Mouse (Mus musculus): ENCODE results near the gene Cldn3. TPM values are rescaled to one million over a fixed set of nuclear protein-coding genes. Genes with fewer than 3 reads are reported as not detected.
A peak's percentile ranks its signal among the peaks of the same experiment; 100 is the strongest.
"Not testable (repeated sequence)": the region's sequence is repeated elsewhere in the genome, so short reads cannot be mapped to it uniquely, and the experiment has no call there.

Gene Cldn3
- 6.3 and 7.6 TPM in 2 replicates for polyA plus RNA-seq (2016; fragmentation: Nextera tagmentation; extraction: Ambion mirVana)

GRCm38 (mm10) chr5:134985633-134986297 lies at the start of gene Cldn3:
Cldn3 (plus strand) TSS chr5:134986214.
- 0 out of 2 replicates have a peak within 1 kb of the TSS, but pooled peaks have one; percentile 4 for H3K9ac ChIP-seq
- no peaks in the 10 kb centered on the region for H3K36me3 ChIP-seq (replicated peaks)
- H3K27me3 ChIP-seq = peaks cover 65% of the 10 kb centered on the region
- H3K4me2 ChIP-seq = peak within 1 kb of the TSS; percentile 44
- ATAC-seq (ENCODE audit: low FRiP score) = 0 out of 2 replicates have a peak, but pooled peaks have one; percentile 33
- no peaks in the 10 kb centered on the region for H3K9me3 ChIP-seq
- 2% methylated on average over 25 of the region's 25 CpGs for WGBS
- H3K4me1 ChIP-seq = peaks cover 33% of the 10 kb centered on the region
- 0 out of 2 replicates have a peak within 1 kb of the TSS, but pooled peaks have one; percentile 1 for H3K27ac ChIP-seq
- peak within 1 kb of the TSS; percentile 25 for H3K4me3 ChIP-seq (replicated peaks)

- no peak overlapping the region for H3K27ac ChIP-seq
Measured at GRCm38 (mm10) chr5:134936626-134937185, 49.3 kb upstream of the Cldn3 start.

GRCm38 (mm10) chr5:134939069-134939468 lies 46.9 kb upstream of the Cldn3 start:
- H3K4me3 ChIP-seq (replicated peaks) = no peak overlapping the region
- WGBS = 79% methylated on average over 3 of the region's 3 CpGs
- no peaks in the 10 kb centered on the region for H3K9me3 ChIP-seq
- no peak overlapping the region for H3K9ac ChIP-seq
- no peaks in the 10 kb centered on the region for H3K4me1 ChIP-seq
- 0 out of 2 replicates have a peak, but pooled peaks cover 4% of the 10 kb centered on the region for H3K27me3 ChIP-seq
- ATAC-seq (ENCODE audit: low FRiP score) = no peak
- H3K27ac ChIP-seq = no peak overlapping the region
- H3K4me2 ChIP-seq = no peak overlapping the region
- H3K36me3 ChIP-seq (replicated peaks) = no peaks in the 10 kb centered on the region

More at GRCm38 (mm10) chr5:134936626-134937185, 49.3 kb upstream of the Cldn3 start:
- Histone ChIP-seq H3K27me3 (no peaks in the 10 kb centered on the region), H3K36me3 (replicated peaks) (no peaks in the 10 kb centered on the region), H3K4me2 (no peak overlapping the region), H3K4me1 (peaks cover 6% of the 10 kb centered on the region), H3K9ac (no peak overlapping the region), H3K4me3 (replicated peaks) (no peak overlapping the region), H3K9me3 (no peaks in the 10 kb centered on the region)
- WGBS = 93% methylated on average over 6 of the region's 6 CpGs
- ATAC-seq (ENCODE audit: low FRiP score) = no peak

- not testable (repeated sequence) for H3K36me3 ChIP-seq (replicated peaks); ATAC-seq (ENCODE audit: low FRiP score); H3K9me3 ChIP-seq; H3K4me3 ChIP-seq (replicated peaks); H3K4me2 ChIP-seq; H3K27ac ChIP-seq; H3K4me1 ChIP-seq; H3K9ac ChIP-seq; H3K27me3 ChIP-seq
- WGBS = 80% methylated on average over 3 of the region's 7 CpGs
Measured at GRCm38 (mm10) chr5:134939554-134939953, 46.5 kb upstream of the Cldn3 start.

- Histone ChIP-seq H3K36me3 (replicated peaks) (no peaks in the 10 kb centered on the region), H3K4me1 (peaks cover 4% of the 10 kb centered on the region), H3K27me3 (peaks cover 28% of the 10 kb centered on the region), H3K4me3 (replicated peaks) (no peak overlapping the region), H3K9me3 (no peaks in the 10 kb centered on the region), H3K4me2 (no peak overlapping the region), H3K27ac (no peak overlapping the region), H3K9ac (no peak overlapping the region)
- ATAC-seq (ENCODE audit: low FRiP score) = no peak
- 89% methylated on average over 14 of the region's 14 CpGs for WGBS
Measured at GRCm38 (mm10) chr5:134941472-134942209, 44.4 kb upstream of the Cldn3 start.

GRCm38 (mm10) chr5:134942740-134943139 lies 43.3 kb upstream of the Cldn3 start:
- no peaks in the 10 kb centered on the region for H3K36me3 ChIP-seq (replicated peaks)
- ATAC-seq (ENCODE audit: low FRiP score) = no peak
- no peak overlapping the region for H3K27ac ChIP-seq
- peaks cover 8% of the 10 kb centered on the region for H3K4me1 ChIP-seq
- H3K4me2 ChIP-seq = no peak overlapping the region
- peaks cover 39% of the 10 kb centered on the region for H3K27me3 ChIP-seq
- H3K9me3 ChIP-seq = no peaks in the 10 kb centered on the region
- 77% methylated on average over 2 of the region's 2 CpGs for WGBS
- H3K4me3 ChIP-seq (replicated peaks) = no peak overlapping the region
- no peak overlapping the region for H3K9ac ChIP-seq

- H3K4me1 ChIP-seq = peaks cover 8% of the 10 kb centered on the region
- H3K4me2 ChIP-seq = no peak overlapping the region
- H3K9ac ChIP-seq = no peak overlapping the region
- no peak overlapping the region for H3K27ac ChIP-seq
- peaks cover 45% of the 10 kb centered on the region for H3K27me3 ChIP-seq
- no peaks in the 10 kb centered on the region for H3K9me3 ChIP-seq
- no peak for ATAC-seq (ENCODE audit: low FRiP score)
- H3K4me3 ChIP-seq (replicated peaks) = no peak overlapping the region
- 77% methylated on average over 5 of the region's 5 CpGs for WGBS
- no peaks in the 10 kb centered on the region for H3K36me3 ChIP-seq (replicated peaks)
Measured at GRCm38 (mm10) chr5:134944179-134944578, 41.8 kb upstream of the Cldn3 start.

- H3K4me1 ChIP-seq = peaks cover 8% of the 10 kb centered on the region
- peaks cover 45% of the 10 kb centered on the region for H3K27me3 ChIP-seq
- H3K9ac ChIP-seq = no peak overlapping the region
- no peak overlapping the region for H3K27ac ChIP-seq
- no peaks in the 10 kb centered on the region for H3K9me3 ChIP-seq
- no peaks in the 10 kb centered on the region for H3K36me3 ChIP-seq (replicated peaks)
- WGBS = 35% methylated on average over 18 of the region's 19 CpGs
- no peak overlapping the region for H3K4me3 ChIP-seq (replicated peaks)
- ATAC-seq (ENCODE audit: low FRiP score) = no peak
- no peak overlapping the region for H3K4me2 ChIP-seq
Measured at GRCm38 (mm10) chr5:134945266-134945959, 40.6 kb upstream of the Cldn3 start.

- peak overlapping the region; percentile 31 for H3K4me2 ChIP-seq
- 14% methylated on average over 43 of the region's 43 CpGs for WGBS
- H3K9me3 ChIP-seq = no peaks in the 10 kb centered on the region
- H3K9ac ChIP-seq = no peak overlapping the region
- H3K4me3 ChIP-seq (replicated peaks) = peak overlapping the region; percentile 7; the same call in 1 of the 2 replicates
- H3K36me3 ChIP-seq (replicated peaks) = no peaks in the 10 kb centered on the region
- peaks cover 50% of the 10 kb centered on the region for H3K27me3 ChIP-seq
- no peak overlapping the region for H3K27ac ChIP-seq
- ATAC-seq (ENCODE audit: low FRiP score) = no peak
- peaks cover 8% of the 10 kb centered on the region for H3K4me1 ChIP-seq
Measured at GRCm38 (mm10) chr5:134946063-134946856, 39.8 kb upstream of the Cldn3 start.

GRCm38 (mm10) chr5:134946857-134947255 lies 39.2 kb upstream of the Cldn3 start, which contains the start of gene Cldn4:
Cldn4 (minus strand) TSS chr5:134946934.
- Histone ChIP-seq H3K4me3 (replicated peaks) (peak within 1 kb of the TSS; percentile 7; the same call in 1 of the 2 replicates), H3K9ac (no peak within 1 kb of the TSS), H3K4me1 (peaks cover 8% of the 10 kb centered on the region), H3K36me3 (replicated peaks) (no peaks in the 10 kb centered on the region), H3K27me3 (peaks cover 51% of the 10 kb centered on the region), H3K4me2 (peak within 1 kb of the TSS; percentile 31), H3K9me3 (no peaks in the 10 kb centered on the region), H3K27ac (no peak within 1 kb of the TSS)
- ATAC-seq (ENCODE audit: low FRiP score) = no peak
- WGBS = 8% methylated on average over 11 of the region's 11 CpGs

GRCm38 (mm10) chr5:134947420-134948084 lies 38.5 kb upstream of the Cldn3 start:
- peaks cover 51% of the 10 kb centered on the region for H3K27me3 ChIP-seq
- H3K9ac ChIP-seq = no peak overlapping the region
- H3K36me3 ChIP-seq (replicated peaks) = no peaks in the 10 kb centered on the region
- no peak overlapping the region for H3K4me3 ChIP-seq (replicated peaks)
- no peak for ATAC-seq (ENCODE audit: low FRiP score)
- no peak overlapping the region for H3K27ac ChIP-seq
- no peaks in the 10 kb centered on the region for H3K9me3 ChIP-seq
- no peak overlapping the region for H3K4me2 ChIP-seq
- 72% methylated on average over 5 of the region's 5 CpGs for WGBS
- H3K4me1 ChIP-seq = peaks cover 8% of the 10 kb centered on the region
